Mouse (Mus musculus): ENCODE measurements at regions not wholly inside any gene's neighbourhood (a gene's known extent, or its start where the extent isn't known, plus 50 kb on each side); places are given as distances from the start of the nearest gene placed in this dataset.
"Not testable (repeated sequence)": the region's sequence is repeated elsewhere in the genome, so short reads cannot be mapped to it uniquely, and the experiment has no call there.

DNA sequence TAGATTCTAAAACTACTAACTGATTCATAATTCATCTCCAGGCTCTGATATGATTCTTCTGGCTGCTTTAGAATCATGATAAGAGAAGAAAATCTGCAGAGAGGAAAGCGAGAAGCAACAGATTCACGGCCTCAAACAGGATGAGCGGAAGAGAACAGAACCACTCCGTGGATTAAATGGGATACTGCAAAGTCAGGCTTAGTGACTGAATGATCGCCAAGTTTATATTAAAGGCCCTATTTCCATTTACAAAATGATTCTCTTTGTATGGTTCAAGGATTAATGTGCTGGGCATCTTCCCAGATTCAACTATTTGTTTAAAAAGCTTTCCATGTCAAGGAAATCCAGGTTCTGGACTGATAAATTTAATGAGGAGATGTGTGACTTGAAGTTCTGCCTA, 238.5 kb upstream of the Pik3r1 start:
- intact Hi-C loops (cut with DNase I) = no loop called here
- DNase-seq (ENCODE audit: low spot score in 2 of 2) = no peak

GRCm38 (mm10) chr13:102011965-102012364, 243.9 kb upstream of the Pik3r1 start:
- DNase-seq (ENCODE audit: low spot score in 2 of 2) = no peak
- intact Hi-C loops (cut with DNase I) = no loop called here

DNA sequence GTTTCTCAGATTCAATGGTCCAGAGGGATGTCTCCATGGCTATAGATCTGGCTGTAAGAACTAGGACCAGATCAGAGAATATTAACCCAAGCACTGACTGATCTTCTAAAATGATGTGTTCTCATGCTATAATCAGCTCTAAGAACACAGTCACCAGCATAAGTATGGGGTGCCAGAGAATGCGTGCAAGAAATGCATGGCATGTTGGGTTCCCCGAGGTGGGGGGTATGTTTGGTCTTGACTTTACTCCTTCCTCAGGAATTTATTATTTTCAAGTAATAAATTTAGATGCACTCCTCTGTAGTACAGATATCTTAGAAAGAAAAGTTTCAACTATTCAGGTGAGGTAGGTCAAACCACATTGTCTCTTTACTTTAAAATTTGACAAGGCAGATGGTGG, 246.5 kb upstream of the Pik3r1 start:
- no peak for DNase-seq (ENCODE audit: low spot score in 2 of 2)
- intact Hi-C loops (cut with DNase I) = no loop called here

DNA sequence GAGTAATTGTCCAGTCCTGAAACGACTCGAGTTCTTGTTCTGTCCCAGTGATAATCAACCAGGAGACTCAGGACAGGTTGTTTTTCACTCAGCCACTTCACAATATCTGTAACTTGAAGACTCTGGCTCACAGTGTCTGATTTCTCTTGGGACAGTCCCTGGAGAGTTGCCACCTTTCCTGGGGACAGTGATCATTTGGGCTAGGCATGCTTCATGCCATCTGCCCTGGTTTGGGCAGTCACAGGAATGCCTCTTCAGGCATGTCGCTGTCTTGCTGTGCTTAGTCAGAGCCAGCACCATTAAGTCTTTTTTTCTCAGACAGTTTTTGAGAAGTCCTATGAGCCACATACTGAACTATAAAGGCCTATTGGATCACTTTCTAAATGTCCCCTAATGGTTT, 246.9 kb upstream of the Pik3r1 start:
- intact Hi-C loops (cut with DNase I) = no loop called here
- DNase-seq (ENCODE audit: low spot score in 2 of 2) = no peak

DNA sequence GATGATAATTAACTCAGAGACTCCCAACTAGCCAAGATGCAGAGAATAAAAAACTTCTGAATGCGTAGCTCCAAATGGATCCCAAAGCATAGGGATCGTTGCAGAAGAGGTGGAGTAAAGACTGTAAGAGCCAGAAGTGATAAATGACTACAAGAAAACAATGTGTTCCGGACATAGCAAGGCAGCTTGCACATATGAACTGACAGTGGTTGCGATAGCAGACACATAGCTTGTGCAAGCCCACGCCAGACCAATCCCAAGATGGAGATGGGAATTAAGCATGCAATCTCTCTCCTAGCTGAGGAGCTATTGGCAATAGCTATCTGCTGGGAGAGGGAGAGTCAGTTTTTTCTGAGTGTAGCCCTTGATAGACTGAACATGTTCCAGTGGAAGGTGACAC, 248.5 kb upstream of the Pik3r1 start:
- DNase-seq (ENCODE audit: low spot score in 2 of 2) = no peak
- intact Hi-C loops (cut with DNase I) = no loop called here

- DNase-seq (ENCODE audit: low spot score in 2 of 2) = no peak
- intact Hi-C loops (cut with DNase I) = no loop called here
Measured at GRCm38 (mm10) chr13:102022273-102022672, 254.3 kb upstream of the Pik3r1 start.

GRCm38 (mm10) chr13:102022757-102023156, 254.7 kb upstream of the Pik3r1 start:
- no peak for DNase-seq (ENCODE audit: low spot score in 2 of 2)
- intact Hi-C loops (cut with DNase I) = no loop called here

DNA sequence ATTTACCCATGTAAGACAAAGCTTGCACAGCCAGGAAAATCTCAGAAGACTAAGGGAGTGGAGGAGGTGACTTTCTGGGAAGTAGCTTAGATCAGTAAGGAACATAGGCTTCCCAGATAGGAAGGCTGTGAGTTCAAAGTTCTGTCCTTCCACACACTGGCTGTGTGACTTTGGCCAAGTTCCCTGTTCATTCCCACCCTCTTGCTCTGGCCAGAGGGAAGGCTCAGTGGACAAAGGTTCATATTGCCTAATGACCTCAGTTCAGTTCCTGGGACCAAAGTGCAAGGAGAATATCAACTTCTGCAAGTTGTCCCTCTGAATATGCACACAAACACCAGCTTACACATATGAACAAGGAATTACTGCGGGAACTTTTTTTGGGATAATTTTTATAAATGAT, 255.6 kb upstream of the Pik3r1 start:
- intact Hi-C loops (cut with DNase I) = no loop called here
- no peak for DNase-seq (ENCODE audit: low spot score in 2 of 2)

GRCm38 (mm10) chr13:102025138-102025537, 257.1 kb upstream of the Pik3r1 start:
- no peak for DNase-seq (ENCODE audit: low spot score in 2 of 2)
- intact Hi-C loops (cut with DNase I) = no loop called here

- intact Hi-C loops (cut with DNase I); DNase-seq (ENCODE audit: low spot score in 2 of 2): not testable (repeated sequence)
Measured at GRCm38 (mm10) chr13:102025547-102025946, 257.5 kb upstream of the Pik3r1 start.

GRCm38 (mm10) chr13:102031416-102031815, 263.4 kb upstream of the Pik3r1 start:
- intact Hi-C loops (cut with DNase I) = no loop called here
- DNase-seq (ENCODE audit: low spot score in 2 of 2) = no peak

- intact Hi-C loops (cut with DNase I) = no loop called here
Measured at GRCm38 (mm10) chr13:102034484-102034883, 266.5 kb upstream of the Pik3r1 start.

DNA sequence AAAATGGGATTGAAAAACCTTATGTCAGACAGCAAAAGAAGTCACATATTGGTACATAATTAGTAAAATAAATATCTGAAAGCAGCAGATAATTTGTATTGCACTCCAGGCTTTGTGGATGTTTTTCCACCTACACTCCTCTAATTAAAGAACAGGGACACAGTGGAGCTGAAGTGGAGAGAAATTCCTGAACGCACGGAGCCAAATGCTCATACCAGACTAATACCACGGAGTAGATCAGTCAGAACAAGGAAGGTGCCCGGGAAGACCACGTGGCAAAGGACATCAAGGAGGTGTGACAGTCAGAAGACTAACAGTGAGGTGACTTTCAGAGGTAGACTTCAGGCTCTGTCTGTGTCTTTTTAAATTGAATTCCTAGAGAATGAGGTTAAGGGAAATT, 268.0 kb upstream of the Pik3r1 start:
- DNase-seq (ENCODE audit: low spot score in 2 of 2) = peak in 1 of 2 experiments; percentile 11
- intact Hi-C loops (cut with DNase I) = no loop called here

More at GRCm38 (mm10) chr13:102034484-102034883, 266.5 kb upstream of the Pik3r1 start:
- peak in 1 of 2 experiments; percentile 33 for DNase-seq (ENCODE audit: low spot score in 2 of 2)

GRCm38 (mm10) chr13:102036819-102037624, 269.0 kb upstream of the Pik3r1 start:
- intact Hi-C loops (cut with DNase I) = no loop called here
- DNase-seq (ENCODE audit: low spot score in 2 of 2) = no peak

GRCm38 (mm10) chr13:102060213-102060612, 292.2 kb upstream of the Pik3r1 start:
- intact Hi-C loops (cut with DNase I) = no loop called here

GRCm38 (mm10) chr13:102064590-102065273, 296.7 kb upstream of the Pik3r1 start:
- no peak for DNase-seq (ENCODE audit: low spot score in 2 of 2)
- intact Hi-C loops (cut with DNase I) = no loop called here

More at GRCm38 (mm10) chr13:102060213-102060612, 292.2 kb upstream of the Pik3r1 start:
- DNase-seq (ENCODE audit: low spot score in 2 of 2) = no peak

- no peak for DNase-seq (ENCODE audit: low spot score in 2 of 2)
- intact Hi-C loops (cut with DNase I) = no loop called here
Measured at GRCm38 (mm10) chr13:102065274-102065640, 297.2 kb upstream of the Pik3r1 start.

- intact Hi-C loops (cut with DNase I) = no loop called here
- no peak for DNase-seq (ENCODE audit: low spot score in 2 of 2)
Measured at GRCm38 (mm10) chr13:102065796-102066195, 297.8 kb upstream of the Pik3r1 start.

DNA sequence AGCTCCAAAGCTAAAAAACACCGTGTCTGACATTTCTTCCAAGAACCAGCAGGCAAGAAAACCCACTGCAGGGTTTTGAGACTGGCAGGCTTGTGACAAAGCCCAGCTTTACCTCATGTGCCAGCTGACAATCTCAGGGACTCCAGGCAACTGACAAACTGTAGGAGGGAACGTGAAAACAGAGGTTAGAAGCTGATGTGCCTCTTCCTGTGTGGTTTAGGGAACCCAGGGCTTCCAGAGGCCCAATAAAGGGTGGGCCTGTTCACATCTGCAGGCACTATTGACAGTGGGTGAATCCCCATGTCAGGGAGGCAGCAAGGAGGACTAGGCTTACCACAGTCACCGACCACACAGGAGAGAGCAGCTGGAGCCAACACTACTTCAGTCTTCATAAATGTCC, 302.7 kb upstream of the Pik3r1 start:
- peak in 1 of 2 experiments; percentile 8 for DNase-seq (ENCODE audit: low spot score in 2 of 2)
- intact Hi-C loops (cut with DNase I) = no loop called here

GRCm38 (mm10) chr13:102072366-102072765, 304.3 kb upstream of the Pik3r1 start:
- intact Hi-C loops (cut with DNase I) = no loop called here

DNA sequence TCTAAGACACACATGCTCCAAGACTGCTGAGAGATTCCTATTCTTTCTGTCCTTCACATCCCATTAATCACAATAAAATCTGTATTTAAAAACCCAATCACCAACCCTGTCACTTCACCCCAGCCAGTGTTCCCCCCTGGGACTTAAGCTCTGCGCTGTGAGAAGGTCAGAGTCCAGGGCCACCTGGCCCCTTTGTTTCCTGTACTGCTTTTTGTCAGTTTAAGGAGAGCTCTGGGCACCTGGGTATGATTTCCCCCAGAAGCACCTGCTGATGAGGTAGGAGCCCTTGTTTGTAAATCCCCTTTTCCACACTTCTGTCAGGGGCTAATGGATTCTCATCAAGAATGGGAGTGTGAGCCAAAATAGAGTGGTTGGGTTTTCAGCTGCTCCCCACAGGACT, 319.7 kb upstream of the Pik3r1 start:
- intact Hi-C loops (cut with DNase I) = no loop called here
- no peak for DNase-seq (ENCODE audit: low spot score in 2 of 2)

More at GRCm38 (mm10) chr13:102072366-102072765, 304.3 kb upstream of the Pik3r1 start:
- no peak for DNase-seq (ENCODE audit: low spot score in 2 of 2)

All from left cerebral cortex, postnatal 25 days (tissue).